Mouse (Mus musculus): ENCODE data around the gene Dcdc2a. TPM values are rescaled to one million over a fixed set of nuclear protein-coding genes. Genes with fewer than 3 reads are reported as not detected.

Dcdc2a gene
- polyA plus RNA-seq, 1 experiment from 2014 or later, result 1.3 TPM

- WGBS, result 83% methylated on average over 1 of the region's 1 CpGs
Observed at GRCm38 (mm10) chr13:25177835-25178234, 122.0 kb downstream of the Dcdc2a start.

DNA sequence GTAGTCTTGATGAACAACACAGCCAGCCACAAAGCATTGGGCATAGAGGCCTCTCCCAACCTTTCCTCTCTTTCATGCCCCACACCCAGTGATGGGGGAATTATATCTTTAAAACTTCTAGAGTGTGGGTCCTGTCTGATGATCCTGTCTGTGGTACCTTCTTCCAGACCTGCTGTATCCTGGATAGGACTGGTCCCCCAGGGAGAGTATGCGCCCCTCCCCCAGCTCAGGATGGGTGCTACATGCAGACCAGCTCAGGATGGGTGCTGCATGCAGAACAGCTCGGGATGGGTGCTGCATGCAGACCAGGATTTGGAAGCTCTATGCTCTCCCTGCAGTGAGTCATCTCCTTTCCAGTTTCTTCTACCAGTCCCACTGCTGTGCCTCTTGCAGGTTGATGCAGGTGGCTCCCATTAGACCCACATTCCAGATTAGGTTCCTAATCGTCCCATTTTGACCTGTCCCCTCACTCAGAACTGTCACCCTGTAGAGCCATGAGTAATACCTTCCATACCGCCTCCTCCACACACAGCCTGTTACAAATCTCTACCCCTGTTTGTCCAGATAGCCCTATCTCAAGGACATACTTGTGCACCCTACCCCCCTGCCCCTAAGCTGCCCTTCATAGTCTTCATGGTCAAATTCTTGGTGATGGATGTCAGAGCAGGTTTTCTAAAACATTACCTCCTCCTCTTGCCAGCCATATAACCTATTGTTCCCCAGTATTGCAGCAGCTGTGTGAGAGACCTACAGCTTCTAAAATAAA is 122.6 kb downstream of the Dcdc2a start:
- no peak overlapping the region for H3K4me2 ChIP-seq (ENCODE audit: low read depth, low read length)
- no peaks in the 10 kb centered on the region for H3K9me3 ChIP-seq (replicated peaks; ENCODE audit: control insufficient read depth, low read length)
- no peak for ATAC-seq (ENCODE audit: insufficient read depth, low FRiP score)
- no peak overlapping the region for H3K4me3 ChIP-seq (replicated peaks; ENCODE audit: low read length)
- H3K4me1 ChIP-seq (ENCODE audit: control insufficient read depth, insufficient read depth, low read length), result no peaks in the 10 kb centered on the region
- H3K36me3 ChIP-seq (ENCODE audit: control insufficient read depth, insufficient read depth, low read length), result no peaks in the 10 kb centered on the region
- no peaks in the 10 kb centered on the region for H3K27me3 ChIP-seq (ENCODE audit: control insufficient read depth, insufficient read depth, low read length)
- no peak overlapping the region for H3K27ac ChIP-seq (ENCODE audit: low read length)
- H3K9ac ChIP-seq (ENCODE audit: low read length), result no peak overlapping the region
- 61% methylated on average over 4 of the region's 4 CpGs for WGBS

More at GRCm38 (mm10) chr13:25177835-25178234, 122.0 kb downstream of the Dcdc2a start:
- H3K9ac ChIP-seq (ENCODE audit: low read length), result no peak overlapping the region
- no peaks in the 10 kb centered on the region for H3K36me3 ChIP-seq (ENCODE audit: control insufficient read depth, insufficient read depth, low read length)
- H3K4me1 ChIP-seq (ENCODE audit: control insufficient read depth, insufficient read depth, low read length), result no peaks in the 10 kb centered on the region
- no peak overlapping the region for H3K4me2 ChIP-seq (ENCODE audit: low read depth, low read length)
- no peak overlapping the region for H3K4me3 ChIP-seq (replicated peaks; ENCODE audit: low read length)
- no peaks in the 10 kb centered on the region for H3K9me3 ChIP-seq (replicated peaks; ENCODE audit: control insufficient read depth, low read length)
- no peak for ATAC-seq (ENCODE audit: insufficient read depth, low FRiP score)
- H3K27me3 ChIP-seq (ENCODE audit: control insufficient read depth, insufficient read depth, low read length), result no peaks in the 10 kb centered on the region
- no peak overlapping the region for H3K27ac ChIP-seq (ENCODE audit: low read length)

GRCm38 (mm10) chr13:25186436-25187325 is 130.9 kb downstream of the Dcdc2a start:
- H3K27me3 ChIP-seq (ENCODE audit: control insufficient read depth, insufficient read depth, low read length), result no peaks in the 10 kb centered on the region
- no peak overlapping the region; the same call in 1 of the 2 replicates for H3K4me3 ChIP-seq (replicated peaks; ENCODE audit: low read length)
- no peak overlapping the region for H3K27ac ChIP-seq (ENCODE audit: low read length)
- 36% methylated on average over 7 of the region's 7 CpGs for WGBS
- H3K4me2 ChIP-seq (ENCODE audit: low read depth, low read length), result peak overlapping the region; percentile 38
- peaks cover 6% of the 10 kb centered on the region; the same call in 1 of the 2 replicates for H3K4me1 ChIP-seq (ENCODE audit: control insufficient read depth, insufficient read depth, low read length)
- H3K36me3 ChIP-seq (ENCODE audit: control insufficient read depth, insufficient read depth, low read length), result no peaks in the 10 kb centered on the region
- ATAC-seq (ENCODE audit: insufficient read depth, low FRiP score), result no peak
- H3K9me3 ChIP-seq (replicated peaks; ENCODE audit: control insufficient read depth, low read length), result no peaks in the 10 kb centered on the region
- peak overlapping the region; percentile 23; the same call in 1 of the 2 replicates for H3K9ac ChIP-seq (ENCODE audit: low read length)

GRCm38 (mm10) chr13:25187326-25187710 is 131.5 kb downstream of the Dcdc2a start:
- H3K36me3 ChIP-seq (ENCODE audit: control insufficient read depth, insufficient read depth, low read length), result no peaks in the 10 kb centered on the region
- no peaks in the 10 kb centered on the region for H3K27me3 ChIP-seq (ENCODE audit: control insufficient read depth, insufficient read depth, low read length)
- peak overlapping the region; percentile 38 for H3K4me2 ChIP-seq (ENCODE audit: low read depth, low read length)
- no peak overlapping the region for H3K27ac ChIP-seq (ENCODE audit: low read length)
- H3K4me3 ChIP-seq (replicated peaks; ENCODE audit: low read length), result no peak overlapping the region; the same call in 1 of the 2 replicates
- H3K4me1 ChIP-seq (ENCODE audit: control insufficient read depth, insufficient read depth, low read length), result peaks cover 6% of the 10 kb centered on the region; the same call in 1 of the 2 replicates
- H3K9me3 ChIP-seq (replicated peaks; ENCODE audit: control insufficient read depth, low read length), result no peaks in the 10 kb centered on the region
- 12% methylated on average over 6 of the region's 6 CpGs for WGBS
- peak overlapping the region; percentile 23; the same call in 1 of the 2 replicates for H3K9ac ChIP-seq (ENCODE audit: low read length)
- no peak for ATAC-seq (ENCODE audit: insufficient read depth, low FRiP score)

GRCm38 (mm10) chr13:25189419-25190144 is 133.8 kb downstream of the Dcdc2a start:
- no peak for ATAC-seq (ENCODE audit: insufficient read depth, low FRiP score)
- H3K9ac ChIP-seq (ENCODE audit: low read length), result no peak overlapping the region
- 75% methylated on average over 11 of the region's 11 CpGs for WGBS
- peaks cover 6% of the 10 kb centered on the region; the same call in 1 of the 2 replicates for H3K4me1 ChIP-seq (ENCODE audit: control insufficient read depth, insufficient read depth, low read length)
- no peak overlapping the region for H3K27ac ChIP-seq (ENCODE audit: low read length)
- H3K27me3 ChIP-seq (ENCODE audit: control insufficient read depth, insufficient read depth, low read length), result no peaks in the 10 kb centered on the region
- no peak overlapping the region for H3K4me3 ChIP-seq (replicated peaks; ENCODE audit: low read length)
- no peaks in the 10 kb centered on the region for H3K36me3 ChIP-seq (ENCODE audit: control insufficient read depth, insufficient read depth, low read length)
- no peak overlapping the region for H3K4me2 ChIP-seq (ENCODE audit: low read depth, low read length)
- H3K9me3 ChIP-seq (replicated peaks; ENCODE audit: control insufficient read depth, low read length), result no peaks in the 10 kb centered on the region

GRCm38 (mm10) chr13:25190218-25190617 is 134.4 kb downstream of the Dcdc2a start:
- no peak overlapping the region for H3K4me3 ChIP-seq (replicated peaks; ENCODE audit: low read length)
- H3K9me3 ChIP-seq (replicated peaks; ENCODE audit: control insufficient read depth, low read length), result no peaks in the 10 kb centered on the region
- H3K27me3 ChIP-seq (ENCODE audit: control insufficient read depth, insufficient read depth, low read length), result no peaks in the 10 kb centered on the region
- no peaks in the 10 kb centered on the region for H3K36me3 ChIP-seq (ENCODE audit: control insufficient read depth, insufficient read depth, low read length)
- no peak overlapping the region for H3K27ac ChIP-seq (ENCODE audit: low read length)
- no peak for ATAC-seq (ENCODE audit: insufficient read depth, low FRiP score)
- H3K4me1 ChIP-seq (ENCODE audit: control insufficient read depth, insufficient read depth, low read length), result peaks cover 6% of the 10 kb centered on the region; the same call in 1 of the 2 replicates
- no peak overlapping the region for H3K9ac ChIP-seq (ENCODE audit: low read length)
- no peak overlapping the region for H3K4me2 ChIP-seq (ENCODE audit: low read depth, low read length)
- WGBS, result 74% methylated on average over 3 of the region's 3 CpGs

- Histone ChIP-seq H3K4me3 (replicated peaks; ENCODE audit: low read length) (no peak overlapping the region), H3K9me3 (replicated peaks; ENCODE audit: control insufficient read depth, low read length) (no peaks in the 10 kb centered on the region), H3K4me1 (ENCODE audit: control insufficient read depth, insufficient read depth, low read length) (no peaks in the 10 kb centered on the region), H3K9ac (ENCODE audit: low read length) (no peak overlapping the region), H3K27ac (ENCODE audit: low read length) (no peak overlapping the region), H3K36me3 (ENCODE audit: control insufficient read depth, insufficient read depth, low read length) (no peaks in the 10 kb centered on the region), H3K27me3 (ENCODE audit: control insufficient read depth, insufficient read depth, low read length) (no peaks in the 10 kb centered on the region), H3K4me2 (ENCODE audit: low read depth, low read length) (no peak overlapping the region)
- ATAC-seq (ENCODE audit: insufficient read depth, low FRiP score), result no peak
- 87% methylated on average over 10 of the region's 10 CpGs for WGBS
Observed at GRCm38 (mm10) chr13:25195706-25196105, 139.9 kb downstream of the Dcdc2a start.

DNA sequence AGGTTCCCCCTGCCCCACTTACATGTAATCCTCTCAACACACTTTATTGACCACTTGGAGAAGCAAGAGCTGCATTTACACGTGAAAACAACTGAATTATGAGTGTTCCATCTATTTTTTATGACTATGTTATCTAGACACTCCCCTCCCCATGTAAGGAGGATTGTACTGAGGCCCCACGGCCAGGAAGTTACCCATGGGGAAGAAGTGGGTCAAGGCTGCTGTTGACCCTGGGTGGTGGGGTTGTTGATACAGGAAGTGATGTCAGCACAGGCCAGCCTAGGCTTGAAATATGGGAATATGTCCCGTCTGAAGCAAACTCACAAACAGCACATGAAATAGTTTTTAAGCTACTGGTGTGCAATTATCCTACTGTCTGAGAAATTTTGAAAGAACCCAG is 144.1 kb downstream of the Dcdc2a start:
- no peak overlapping the region for H3K9ac ChIP-seq (ENCODE audit: low read length)
- WGBS, result 45% methylated on average over 3 of the region's 3 CpGs

More for the DNA sequence above, 144.1 kb downstream of the Dcdc2a start:
- no peak overlapping the region for H3K27ac ChIP-seq (ENCODE audit: low read length)
- no peaks in the 10 kb centered on the region for H3K9me3 ChIP-seq (replicated peaks; ENCODE audit: control insufficient read depth, low read length)
- no peaks in the 10 kb centered on the region for H3K27me3 ChIP-seq (ENCODE audit: control insufficient read depth, insufficient read depth, low read length)
- no peak for ATAC-seq (ENCODE audit: insufficient read depth, low FRiP score)
- H3K4me2 ChIP-seq (ENCODE audit: low read depth, low read length), result no peak overlapping the region
- H3K36me3 ChIP-seq (ENCODE audit: control insufficient read depth, insufficient read depth, low read length), result no peaks in the 10 kb centered on the region
- H3K4me1 ChIP-seq (ENCODE audit: control insufficient read depth, insufficient read depth, low read length), result no peaks in the 10 kb centered on the region
- no peak overlapping the region for H3K4me3 ChIP-seq (replicated peaks; ENCODE audit: low read length)

Measured in stomach, embryonic 16.5 days (tissue).